Mouse (Mus musculus) testis, adult 2 months (tissue): Measurements from ENCODE around the gene Aldoc. TPM values are rescaled to one million over a fixed set of nuclear protein-coding genes. Genes with fewer than 3 reads are reported as not detected.

Experiments used
- H3K27ac ChIP-seq: fragments of 200-500 bp; 2 replicates; pipeline ENCODE4 v1.5.1; 2012; ENCODE audit warnings: low read depth, low read length; ENCODE audit not compliant: control insufficient read depth, insufficient read depth
- H3K27me3 ChIP-seq: fragments of 200-500 bp; 2 replicates; pipeline ENCODE4 v1.6.1; 2012; ENCODE audit warnings: mild to moderate bottlenecking, low read length, moderate library complexity; ENCODE audit not compliant: control insufficient read depth, insufficient read depth
- H3K36me3 ChIP-seq: fragments of 200-500 bp; 2 replicates; pipeline ENCODE4 v1.6.1; 2012; ENCODE audit warnings: mild to moderate bottlenecking, low read length; ENCODE audit not compliant: control insufficient read depth, insufficient read depth
- H3K4me1 ChIP-seq: fragments of 200-500 bp; 2 replicates; pipeline ENCODE4 v1.6.1; 2012; ENCODE audit warnings: low read length; ENCODE audit not compliant: control insufficient read depth, insufficient read depth
- H3K4me3 ChIP-seq: fragments of 200-500 bp; 2 replicates; pipeline ENCODE4 v1.5.1; 2012; ENCODE audit warnings: low read depth, mild to moderate bottlenecking, low read length, moderate library complexity, mixed read lengths; ENCODE audit not compliant: control insufficient read depth
- CTCF ChIP-seq: fragments of 200-500 bp; IDR thresholded peaks from 2 replicates; pipeline ENCODE4 v1.5.1; 2012; ENCODE audit warnings: low read depth, mild to moderate bottlenecking, inconsistent platforms, low read length, moderate library complexity; ENCODE audit not compliant: control insufficient read depth, insufficient read depth, insufficient replicate concordance
- POLR2A ChIP-seq: fragments of 200-500 bp; IDR thresholded peaks from 2 replicates; pipeline ENCODE4 v1.6.1; 2012; ENCODE audit warnings: low read depth, mild to moderate bottlenecking, inconsistent platforms, low read length, moderate library complexity; ENCODE audit not compliant: control insufficient read depth
- polyA plus RNA-seq: library from polyadenylated mRNA; depleted of rRNA; stranded (reverse); fragments of >200 nt; gene quantifications from 2 replicates; pipeline ENCODE4 v1.2.3, GENCODE M21; 2012

Gene Aldoc
- polyA plus RNA-seq, 1 experiment, result 7.4 TPM

DNA sequence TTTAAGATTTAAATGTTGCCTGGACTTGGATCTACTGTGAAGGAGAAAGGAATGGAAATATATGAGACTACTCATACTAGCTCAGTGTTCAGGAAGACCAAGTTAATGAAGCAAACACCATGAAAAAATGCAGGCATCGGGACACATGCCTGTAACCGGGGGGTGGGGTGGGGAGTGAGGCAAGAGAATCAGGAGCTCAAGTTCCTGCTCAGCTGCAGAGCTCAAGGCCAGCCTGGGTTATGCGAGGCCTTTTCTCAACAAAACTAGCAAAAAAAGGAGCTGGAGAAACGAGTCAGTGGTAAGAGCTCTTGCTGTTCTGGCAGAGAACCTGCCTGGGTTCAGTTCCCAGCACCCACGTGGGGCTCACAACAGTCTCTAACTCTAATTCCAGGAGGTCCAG lies 11.2 kb downstream of the Aldoc start:
- Histone ChIP-seq H3K4me3 (no peak overlapping the region), H3K27ac (no peak overlapping the region), H3K4me1 (peaks cover 2% of the 10 kb centered on the region), H3K27me3 (no peaks in the 10 kb centered on the region), H3K36me3 (no peaks in the 10 kb centered on the region; the same call in 1 of the 2 replicates)
- no peak for TF ChIP-seq CTCF
- TF ChIP-seq POLR2A, result no peak

DNA sequence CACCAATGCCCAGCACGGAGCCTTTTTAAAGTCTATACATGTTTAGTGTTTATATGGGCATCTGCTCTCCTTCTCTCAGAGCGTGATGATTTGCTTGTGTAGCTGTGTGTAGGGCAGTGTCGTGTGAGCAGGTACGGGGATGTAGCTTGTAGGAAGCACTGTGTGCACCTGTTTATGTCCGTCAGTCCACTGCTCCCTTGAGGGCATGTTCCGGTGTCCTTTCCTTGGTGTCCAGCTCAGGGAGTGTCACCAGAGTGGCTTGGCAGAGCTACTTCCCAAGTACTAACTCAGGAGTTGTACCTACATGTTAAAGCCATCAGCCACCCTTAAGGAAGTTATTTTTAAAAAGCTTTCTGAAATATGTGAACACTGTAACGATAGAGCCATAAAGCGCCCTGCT lies 14.3 kb downstream of the Aldoc start:
- H3K27ac ChIP-seq, result no peak overlapping the region
- TF ChIP-seq POLR2A (no peak), CTCF (no peak)
- no peaks in the 10 kb centered on the region for H3K27me3 ChIP-seq
- no peaks in the 10 kb centered on the region for H3K4me1 ChIP-seq
- no peaks in the 10 kb centered on the region; the same call in 1 of the 2 replicates for H3K36me3 ChIP-seq
- no peak overlapping the region for H3K4me3 ChIP-seq

DNA sequence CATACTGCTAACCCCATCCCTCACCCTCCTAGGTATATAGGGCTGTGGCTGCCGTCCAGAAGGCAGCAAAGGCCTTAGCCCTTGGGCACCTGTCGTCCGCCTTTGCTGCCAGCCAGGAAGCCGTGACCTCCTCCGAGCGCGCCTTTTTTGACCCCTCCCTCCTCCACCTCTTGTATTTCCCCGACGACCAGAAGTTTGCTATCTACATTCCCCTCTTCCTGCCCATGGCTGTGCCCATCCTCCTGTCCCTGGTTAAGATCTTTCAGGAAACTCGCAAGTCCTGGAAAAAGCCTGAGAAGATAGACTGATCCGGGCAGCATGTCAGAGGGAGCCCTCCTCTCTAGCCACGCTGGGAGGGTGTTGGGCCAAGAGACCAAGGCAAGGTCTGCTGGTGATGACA lies 18.9 kb downstream of the Aldoc start:
- Histone ChIP-seq H3K4me3 (no peak overlapping the region), H3K27ac (no peak overlapping the region), H3K4me1 (peaks cover 11% of the 10 kb centered on the region), H3K36me3 (no peaks in the 10 kb centered on the region; the same call in 1 of the 2 replicates), H3K27me3 (no peaks in the 10 kb centered on the region)
- TF ChIP-seq CTCF, result no peak
- no peak for TF ChIP-seq POLR2A

DNA sequence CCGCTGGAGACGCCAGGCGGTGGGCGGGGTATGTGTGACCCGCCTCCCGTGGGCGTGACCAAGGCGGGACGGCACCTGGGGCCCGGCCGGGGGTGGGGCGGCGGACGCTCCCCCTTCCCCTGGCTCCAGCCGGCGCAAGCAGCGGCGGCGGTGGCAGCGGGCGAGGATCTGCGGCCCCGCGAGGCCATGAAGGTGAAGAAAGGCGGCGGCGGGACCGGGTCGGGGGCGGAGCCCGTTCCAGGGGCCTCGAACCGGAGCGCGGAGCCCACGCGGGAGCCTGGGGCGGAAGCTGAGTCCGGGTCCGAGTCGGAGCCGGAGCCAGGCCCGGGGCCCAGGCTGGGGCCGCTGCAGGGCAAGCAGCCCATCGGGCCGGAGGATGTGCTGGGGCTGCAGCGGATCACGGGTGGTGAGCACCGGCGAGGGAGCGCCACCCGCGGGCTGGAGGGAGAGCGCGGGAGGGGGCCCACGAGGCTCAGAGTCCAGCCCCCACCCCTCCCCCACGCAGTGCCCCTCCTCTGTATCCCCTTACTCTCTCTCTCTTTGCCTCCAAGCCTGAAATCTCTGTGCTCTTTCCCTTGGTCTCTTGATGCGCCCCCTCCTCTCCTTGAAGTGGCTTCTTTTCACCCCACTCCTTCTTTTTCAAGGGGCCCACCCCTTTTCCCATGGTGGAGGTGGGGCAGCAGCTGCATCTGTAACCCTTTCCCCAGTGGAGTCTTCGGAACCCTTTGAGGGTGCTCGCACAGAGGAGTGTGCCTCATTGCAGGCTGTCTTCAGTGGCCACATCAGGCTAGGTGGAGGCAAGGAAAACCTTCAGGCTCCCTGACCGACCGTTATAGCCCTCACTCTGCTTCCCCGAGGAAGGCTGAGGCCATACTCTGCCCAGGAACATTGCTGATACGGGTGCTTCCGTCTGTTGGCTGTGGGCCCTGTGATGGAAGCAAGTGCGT lies 20.9 kb downstream of the Aldoc start, which contains the start of gene Unc119:
Gene Unc119, plus strand, starts transcription at position 102 of the 947 bp plus-strand sequence.
- Histone ChIP-seq H3K27me3 (no peaks in the 10 kb centered on the region), H3K36me3 (no peaks in the 10 kb centered on the region; the same call in 1 of the 2 replicates), H3K4me1 (peaks cover 13% of the 10 kb centered on the region), H3K4me3 (peak within 1 kb of the TSS; percentile 90), H3K27ac (peak within 1 kb of the TSS; percentile 87)
- no peak for TF ChIP-seq CTCF
- peak; percentile 27; the same call in 1 of the 2 replicates for TF ChIP-seq POLR2A

DNA sequence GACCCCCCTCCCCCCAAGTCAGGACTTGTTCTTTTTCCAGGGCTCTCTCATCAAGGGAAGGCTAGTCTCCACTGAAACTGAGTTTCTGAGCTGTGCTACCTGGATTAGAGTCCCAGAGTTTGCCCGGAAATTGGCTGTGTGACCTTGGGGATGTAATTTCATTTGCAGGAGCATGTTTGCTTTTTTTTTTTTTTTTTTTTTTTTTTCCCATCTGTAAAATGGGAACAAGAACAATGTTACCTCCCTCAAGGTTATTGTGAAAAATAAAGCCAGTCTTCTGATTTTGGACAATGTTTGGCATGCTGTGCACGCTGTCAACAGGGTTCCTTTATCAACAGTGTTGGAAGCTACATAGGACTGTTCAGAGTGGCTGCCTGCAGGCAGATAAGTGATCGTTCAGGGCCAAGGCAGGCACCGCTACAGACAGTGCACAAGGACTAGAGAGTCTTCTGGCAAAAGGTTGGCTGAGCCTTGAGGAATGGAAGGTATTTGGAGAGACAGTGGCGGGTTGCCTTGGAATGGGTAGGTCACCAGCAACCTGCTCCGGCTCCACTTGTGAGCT lies 21.6 kb downstream of the Aldoc start:
- H3K36me3 ChIP-seq, result no peaks in the 10 kb centered on the region
- TF ChIP-seq CTCF (no peak), POLR2A (peak; percentile 25; the same call in 1 of the 2 replicates)
- H3K4me1 ChIP-seq, result peaks cover 13% of the 10 kb centered on the region
- H3K4me3 ChIP-seq, result peak overlapping the region; percentile 90
- H3K27ac ChIP-seq, result peak overlapping the region; percentile 87
- H3K27me3 ChIP-seq, result no peaks in the 10 kb centered on the region

DNA sequence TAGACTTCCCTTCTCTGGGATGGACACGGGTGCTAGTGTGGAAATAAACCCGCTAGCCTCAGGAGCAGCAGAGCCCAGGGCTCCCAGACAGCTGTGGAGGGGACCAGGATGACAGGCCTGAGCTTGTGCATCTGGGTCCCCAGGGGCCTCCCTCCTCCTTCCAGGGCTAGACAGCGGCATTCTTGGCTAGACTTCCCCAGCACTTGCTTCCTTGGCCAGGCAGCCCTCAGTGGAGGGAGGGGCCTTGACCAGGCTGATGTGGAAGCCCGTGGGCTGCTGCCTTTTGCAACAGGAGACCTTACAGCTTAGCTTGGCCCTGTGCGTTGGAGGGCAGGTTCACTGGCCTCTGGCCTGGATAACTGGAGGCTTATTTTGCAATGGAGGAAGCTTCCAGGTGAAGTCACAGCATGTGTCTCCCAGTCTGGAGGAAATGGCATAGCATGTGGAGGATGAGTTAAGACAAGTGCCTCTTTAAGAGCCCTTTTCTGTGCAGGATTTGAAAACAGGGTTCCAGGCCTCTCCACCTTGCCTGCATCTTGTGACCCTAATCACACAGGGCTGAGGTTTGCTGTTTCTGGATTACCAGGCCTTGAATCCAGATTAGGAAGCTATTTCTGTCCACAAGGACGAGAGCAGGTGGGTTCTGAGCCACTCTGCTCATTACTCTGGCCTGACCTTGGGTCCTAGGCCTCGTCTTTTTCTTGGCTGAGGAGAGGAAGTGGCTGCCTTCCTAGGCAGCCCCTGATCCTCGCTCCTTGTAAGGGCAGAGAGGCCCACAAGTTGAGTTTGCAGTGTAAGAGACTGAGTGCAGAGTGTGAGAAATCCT lies 22.3 kb downstream of the Aldoc start:
- H3K36me3 ChIP-seq, result no peaks in the 10 kb centered on the region

DNA sequence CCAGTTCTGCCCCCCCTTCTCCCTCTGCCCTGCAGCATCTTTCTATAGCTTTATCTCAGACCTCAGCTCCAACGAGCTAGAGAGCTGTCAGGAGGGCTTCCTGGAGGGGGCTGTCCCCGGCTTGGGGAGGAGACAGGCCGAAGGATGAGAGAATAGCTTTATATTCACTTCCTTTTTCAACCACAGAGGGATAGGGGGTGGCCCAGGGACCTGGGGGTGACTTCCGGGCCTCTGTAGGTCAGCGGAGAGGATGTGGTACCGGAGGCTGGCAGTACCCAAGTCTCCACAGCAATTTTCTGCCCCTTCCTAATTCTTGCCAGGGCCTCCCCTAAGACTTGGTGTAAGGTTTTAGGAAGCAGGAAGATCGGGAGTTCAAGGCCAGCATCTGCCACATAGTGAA lies 23.0 kb downstream of the Aldoc start:
- H3K27me3 ChIP-seq, result no peaks in the 10 kb centered on the region
- H3K27ac ChIP-seq, result peak overlapping the region; percentile 87; the same call in 1 of the 2 replicates
- peaks cover 13% of the 10 kb centered on the region for H3K4me1 ChIP-seq
- TF ChIP-seq POLR2A (no peak), CTCF (no peak)
- H3K4me3 ChIP-seq, result no peak overlapping the region
- H3K36me3 ChIP-seq, result no peaks in the 10 kb centered on the region

More for the DNA sequence above, 22.3 kb downstream of the Aldoc start:
- Histone ChIP-seq H3K4me1 (peaks cover 13% of the 10 kb centered on the region), H3K27ac (peak overlapping the region; percentile 87), H3K4me3 (peak overlapping the region; percentile 36), H3K27me3 (no peaks in the 10 kb centered on the region)
- TF ChIP-seq POLR2A (no peak), CTCF (no peak)
